Mouse (Mus musculus): ENCODE results near the gene 1700122O11Rik. TPM values are rescaled to one million over a fixed set of nuclear protein-coding genes. Genes with fewer than 3 reads are reported as not detected.

Gene 1700122O11Rik
- total RNA-seq, 4 experiments from 2014 or later, result not detected

DNA sequence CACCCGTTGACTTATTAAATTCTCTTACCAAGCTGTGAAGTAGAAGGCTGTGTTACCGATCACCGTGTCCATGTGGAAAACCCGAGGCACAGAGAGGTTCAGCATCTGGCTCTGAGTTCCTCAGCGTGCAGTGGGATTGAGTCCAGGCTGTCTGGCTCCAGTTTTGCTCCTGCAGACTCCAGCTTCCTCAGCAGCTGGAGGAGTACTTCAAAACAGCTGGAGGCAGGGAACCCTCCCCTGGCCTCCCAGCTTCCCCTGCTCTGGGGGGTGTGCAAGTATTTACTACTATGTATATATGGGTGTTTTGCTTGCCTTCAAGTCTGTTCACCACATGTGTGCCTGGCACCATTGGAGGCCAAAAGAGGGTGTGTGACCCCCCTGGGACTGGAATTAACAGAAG is 9.8 kb downstream of the 1700122O11Rik start:
- peak; percentile 28 for DNase-seq (ENCODE audit: low spot score)

DNA sequence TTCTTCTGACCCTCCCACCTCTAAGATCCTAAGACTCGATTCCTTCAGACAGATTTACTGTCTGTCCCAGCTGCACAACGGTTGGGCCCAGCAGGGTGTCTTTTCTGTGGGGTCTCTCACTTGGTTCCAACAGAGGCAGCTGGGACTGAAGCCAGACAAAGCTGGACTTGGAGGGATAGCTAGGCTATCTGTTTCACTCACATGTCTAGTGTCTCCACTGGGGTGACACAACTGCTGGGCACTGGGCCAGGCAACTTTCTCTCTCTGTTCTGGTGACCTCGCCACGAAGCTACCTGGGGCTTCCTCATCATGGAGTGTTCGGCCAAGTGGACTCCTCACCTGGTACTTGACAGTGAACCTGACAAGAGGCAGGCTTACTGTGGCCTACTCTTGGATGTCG is 10.4 kb downstream of the 1700122O11Rik start:
- no peak for DNase-seq (ENCODE audit: low spot score)

DNA sequence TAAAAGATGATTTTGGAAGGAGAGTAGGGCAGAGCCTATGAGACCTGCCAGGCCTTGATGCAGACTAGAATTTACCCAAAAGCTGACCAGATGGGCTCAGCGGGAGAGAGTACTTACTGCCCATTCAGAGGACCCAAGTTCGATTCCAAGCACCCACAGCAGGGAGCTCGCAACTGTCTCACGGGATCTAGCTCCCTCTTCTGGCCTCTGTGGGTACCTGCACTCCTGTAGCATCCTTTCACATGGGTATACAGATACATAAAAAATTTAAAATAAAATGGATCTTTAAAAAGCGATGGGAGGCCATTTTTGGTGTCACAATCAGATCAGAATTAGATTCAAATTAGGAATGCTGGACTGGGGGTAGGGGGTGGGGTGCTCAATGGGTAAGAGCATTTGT is 11.1 kb downstream of the 1700122O11Rik start:
- no peak for DNase-seq (ENCODE audit: low spot score)

DNA sequence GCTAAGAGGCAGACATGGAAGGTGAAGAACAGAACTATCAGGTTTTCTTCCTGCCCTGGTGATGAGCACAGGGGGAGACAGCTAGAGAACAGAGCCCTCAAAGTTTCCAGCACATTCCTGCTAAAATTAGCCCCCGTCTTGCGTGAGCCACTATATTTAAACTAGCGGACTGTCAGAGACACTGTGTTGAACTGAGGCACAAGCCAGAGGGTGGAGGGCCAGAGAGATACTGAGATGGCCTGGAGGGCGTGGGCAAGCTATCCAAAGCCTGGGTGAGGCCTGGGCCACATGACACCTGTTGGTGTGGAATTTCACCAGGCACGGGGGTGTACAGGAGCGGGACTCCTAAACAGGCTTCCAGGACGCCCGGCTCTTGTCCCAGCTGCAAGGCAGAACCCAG is 14.0 kb downstream of the 1700122O11Rik start:
- DNase-seq (ENCODE audit: low spot score), result peak; percentile 57

DNA sequence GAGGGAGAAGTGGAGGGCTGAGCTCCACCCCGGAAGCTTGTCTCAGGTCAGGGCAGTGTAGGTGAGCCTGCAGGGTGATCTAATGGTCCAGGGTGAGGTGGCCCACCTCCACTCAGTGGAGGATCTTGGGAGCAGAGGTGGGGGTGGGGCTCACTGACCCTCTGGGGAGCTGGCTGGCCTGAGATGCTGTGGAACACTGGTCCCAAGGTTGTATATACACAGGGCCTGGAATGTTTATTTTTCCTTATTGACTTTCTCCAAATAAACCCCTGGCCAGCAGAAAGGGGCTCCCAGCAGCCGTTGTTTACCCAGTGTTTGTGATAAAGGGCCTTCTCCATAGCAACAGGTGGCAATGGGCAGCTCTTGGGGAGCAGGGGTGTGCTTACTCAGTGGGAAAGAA is 18.5 kb downstream of the 1700122O11Rik start:
- no peak for DNase-seq (ENCODE audit: low spot score)

DNA sequence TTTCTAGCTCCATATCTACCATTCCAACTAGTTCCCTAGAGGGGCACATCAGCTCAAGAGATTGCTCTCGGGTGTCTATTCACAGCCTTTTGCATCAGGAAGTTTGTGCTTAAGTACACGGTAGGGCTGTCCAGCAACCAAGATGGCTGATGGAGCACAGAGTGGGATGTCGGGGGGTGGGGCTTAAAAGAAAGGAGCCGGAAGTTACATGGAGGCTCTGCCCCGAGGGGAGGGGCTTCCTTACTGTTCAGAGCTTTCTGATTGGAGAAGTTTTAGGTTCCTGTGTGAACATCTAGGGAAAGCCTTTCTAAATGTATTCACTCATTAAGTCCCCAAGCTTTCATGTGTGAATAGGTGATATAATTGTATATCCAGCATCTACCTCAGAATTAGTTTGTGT is 21.5 kb downstream of the 1700122O11Rik start:
- no peak for DNase-seq (ENCODE audit: low spot score)

DNA sequence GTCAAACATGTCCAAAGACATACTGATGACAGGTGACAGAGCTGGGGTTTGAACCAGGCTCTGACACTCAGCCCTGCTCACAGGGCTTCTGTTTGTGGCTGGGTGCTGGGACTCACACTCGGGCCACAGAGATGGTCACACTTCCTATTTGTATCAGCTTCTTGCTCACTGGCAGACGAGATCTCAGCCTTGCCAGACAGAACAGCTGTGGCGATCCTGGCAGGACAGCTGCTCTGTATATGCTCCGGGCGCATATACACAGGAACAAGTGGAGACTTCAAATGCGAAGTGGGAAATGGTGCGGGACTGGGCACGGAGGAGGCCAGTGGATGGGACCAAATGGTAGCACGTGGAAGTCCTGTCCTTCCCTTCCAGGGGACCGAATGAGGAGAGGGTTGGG is 25.5 kb downstream of the 1700122O11Rik start:
- DNase-seq (ENCODE audit: low spot score), result no peak

DNA sequence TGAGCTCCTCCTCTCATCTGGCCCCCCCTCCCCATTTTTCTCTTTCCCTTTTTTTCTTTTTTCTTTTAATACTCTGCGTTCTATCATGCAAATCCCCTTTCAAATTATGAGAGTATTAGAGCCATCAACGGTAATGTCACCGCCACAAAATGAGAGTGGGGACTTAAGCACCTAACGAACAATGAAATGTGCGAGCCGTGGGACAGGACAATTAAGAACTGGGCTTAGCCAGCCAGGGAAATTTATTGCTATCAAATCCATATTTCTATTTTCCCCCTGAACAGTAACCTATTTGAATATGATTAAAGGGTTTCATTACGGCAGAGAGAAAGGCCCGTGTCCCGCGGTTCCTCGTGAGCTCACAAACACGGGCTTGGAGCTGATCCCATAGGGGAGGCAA is 27.0 kb downstream of the 1700122O11Rik start:
- DNase-seq (ENCODE audit: low spot score), result no peak

DNA sequence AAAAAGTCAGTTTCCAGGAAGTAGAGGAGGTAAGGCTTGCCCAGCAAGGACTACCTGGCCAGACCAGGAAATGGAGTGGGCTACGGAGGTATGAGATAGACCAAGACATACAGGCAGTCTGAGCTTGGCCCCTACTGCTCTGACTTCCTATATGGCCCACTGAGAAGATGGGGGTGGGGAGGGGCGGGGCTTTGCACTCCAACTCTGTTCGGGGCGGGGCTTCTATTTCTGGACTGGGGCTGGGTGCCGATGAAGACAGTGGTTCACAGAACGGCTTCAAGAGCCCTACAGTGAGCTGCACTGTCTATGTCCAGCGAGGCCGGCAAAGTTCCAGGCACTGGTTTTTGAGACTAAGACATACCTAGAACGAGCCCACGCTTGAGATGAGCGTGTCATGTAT is 27.8 kb downstream of the 1700122O11Rik start:
- no peak for DNase-seq (ENCODE audit: low spot score)

DNA sequence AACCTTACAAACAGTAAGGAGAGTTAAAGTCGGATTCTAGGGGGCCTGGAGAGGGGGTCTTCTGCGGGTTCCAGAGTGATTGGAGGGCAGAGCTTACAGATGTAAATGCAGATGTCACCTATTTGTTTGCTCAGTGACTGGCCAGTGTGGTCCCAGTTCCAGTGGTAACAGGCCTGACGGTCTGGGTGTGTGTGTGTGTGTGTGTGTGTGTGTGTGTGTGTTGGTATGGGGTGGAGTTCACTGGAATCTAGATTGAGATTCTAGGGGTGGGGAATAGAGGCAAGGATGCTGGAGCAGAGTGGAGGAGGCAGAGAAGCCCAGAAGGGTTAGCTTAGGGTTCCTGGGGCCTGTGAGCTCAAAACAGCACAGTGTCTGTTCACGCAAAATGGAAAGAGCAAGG is 32.3 kb downstream of the 1700122O11Rik start:
- DNase-seq (ENCODE audit: low spot score), result no peak

DNA sequence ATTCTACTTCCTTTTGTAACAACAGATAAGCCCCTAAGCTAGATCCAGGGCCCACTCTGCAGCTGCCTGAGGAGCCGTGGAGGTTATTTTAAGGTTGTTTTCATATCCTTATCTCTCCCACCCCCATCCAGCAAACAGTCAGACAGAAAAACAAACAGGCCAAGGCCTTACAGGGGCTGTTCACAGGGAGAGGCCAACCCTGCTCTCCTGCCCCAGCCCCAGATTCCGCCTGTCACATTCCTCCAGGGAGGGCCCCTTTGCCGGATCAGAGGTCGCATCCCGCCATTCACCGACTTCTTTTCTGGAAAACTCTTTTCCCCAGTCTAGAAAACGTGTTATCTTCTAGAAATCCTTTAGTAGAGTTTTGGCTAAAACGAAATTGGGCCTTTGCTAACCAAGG is 33.0 kb downstream of the 1700122O11Rik start:
- peak; percentile 12 for DNase-seq (ENCODE audit: low spot score)

DNA sequence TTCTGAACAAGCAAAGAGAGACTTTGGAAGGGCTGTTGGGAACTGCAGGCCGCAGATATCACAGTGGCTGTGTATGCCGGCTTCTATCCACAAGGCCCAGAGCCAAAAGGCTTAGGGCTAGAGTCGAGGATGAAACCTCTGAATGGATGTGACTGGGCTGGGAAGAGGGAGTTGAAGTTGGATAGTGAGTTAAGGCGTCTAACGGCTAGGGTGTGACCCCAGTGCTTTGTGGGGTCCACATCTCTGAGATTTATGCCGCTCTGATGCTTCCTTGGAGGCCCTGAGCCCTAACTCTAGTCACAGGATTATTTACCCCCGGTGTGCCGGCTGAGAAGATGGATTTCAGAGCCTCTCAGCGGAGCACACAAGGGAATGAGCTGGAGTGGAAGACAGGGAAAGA is 33.5 kb downstream of the 1700122O11Rik start:
- no peak for DNase-seq (ENCODE audit: low spot score)

DNA sequence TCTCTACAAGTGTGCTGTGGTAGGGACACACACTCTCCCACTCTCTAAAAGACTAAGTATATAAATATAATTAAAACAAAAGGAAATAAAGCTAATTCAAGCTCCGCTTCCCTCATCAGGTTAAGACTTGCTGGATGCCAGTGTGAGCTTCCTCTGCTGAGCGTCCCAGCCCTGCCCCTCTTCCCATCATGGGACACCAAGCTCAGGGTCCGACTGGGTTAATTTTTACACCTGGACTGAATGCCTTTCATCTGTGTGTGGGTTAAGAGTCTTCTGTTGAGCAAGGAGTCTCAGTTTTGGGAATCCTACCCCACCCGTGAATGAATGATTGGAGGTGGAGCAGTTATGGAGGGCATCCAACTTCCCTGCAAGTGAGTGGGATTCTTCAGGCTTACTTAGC is 35.6 kb downstream of the 1700122O11Rik start:
- no peak for DNase-seq (ENCODE audit: low spot score)

DNA sequence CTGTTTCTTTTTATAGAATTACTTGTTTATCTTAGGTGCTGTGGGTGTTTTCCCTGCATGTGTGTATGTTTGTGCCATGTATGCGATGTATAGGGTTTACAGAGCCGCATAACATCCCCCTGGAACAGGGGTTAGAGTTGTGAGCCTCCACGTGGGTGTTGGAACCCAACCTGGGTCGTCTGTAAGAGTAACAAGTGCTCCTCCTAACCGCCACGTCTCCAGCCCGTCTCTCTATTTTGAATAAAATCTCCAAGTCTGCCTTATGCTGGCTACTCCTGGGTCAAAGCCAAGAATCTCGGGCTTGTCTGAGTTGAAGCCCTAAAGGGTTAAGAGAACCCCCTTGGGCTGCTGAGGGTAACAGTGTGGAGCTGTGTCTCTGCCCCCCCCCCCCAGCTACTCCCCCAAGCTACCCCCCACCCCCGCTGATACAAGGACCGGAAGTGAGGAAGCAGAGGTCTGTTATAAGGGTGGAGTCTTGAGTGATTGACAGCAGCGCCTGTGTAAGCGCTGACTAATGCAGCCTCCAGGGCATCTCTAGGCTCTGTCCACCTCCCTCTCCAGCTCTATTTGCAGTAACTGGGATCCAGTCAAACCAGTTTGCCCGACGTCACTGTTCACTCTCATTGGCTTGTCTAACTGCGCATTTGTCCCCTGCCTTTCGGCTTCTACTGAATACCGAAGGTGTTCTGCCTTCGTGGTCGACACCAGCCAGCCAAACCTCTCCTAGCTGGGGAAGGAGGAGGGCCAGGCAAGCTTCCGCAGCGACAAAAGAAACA is 36.3 kb downstream of the 1700122O11Rik start:
- peak; percentile 50 for DNase-seq (ENCODE audit: low spot score)

DNA sequence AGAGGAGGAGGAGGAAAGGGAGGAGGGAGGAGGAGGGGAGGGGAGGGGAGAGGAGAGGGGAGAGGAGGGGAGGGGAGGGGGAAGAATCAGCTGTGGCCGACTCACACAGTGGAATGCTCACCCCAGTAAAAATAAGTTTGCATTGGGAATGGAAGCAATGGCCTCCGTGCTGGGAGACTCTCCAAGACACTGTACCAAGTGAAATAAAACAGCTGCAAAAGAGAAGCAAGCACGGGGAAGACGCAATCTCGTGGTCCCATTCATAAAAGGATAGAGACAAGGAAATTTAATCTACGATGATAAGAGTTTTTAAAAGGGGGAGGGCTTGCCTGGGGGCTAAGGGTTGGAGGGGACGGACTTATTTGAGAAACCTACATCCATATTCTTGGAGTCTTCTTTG is 36.9 kb downstream of the 1700122O11Rik start:
- peak; percentile 32 for DNase-seq (ENCODE audit: low spot score)

DNA sequence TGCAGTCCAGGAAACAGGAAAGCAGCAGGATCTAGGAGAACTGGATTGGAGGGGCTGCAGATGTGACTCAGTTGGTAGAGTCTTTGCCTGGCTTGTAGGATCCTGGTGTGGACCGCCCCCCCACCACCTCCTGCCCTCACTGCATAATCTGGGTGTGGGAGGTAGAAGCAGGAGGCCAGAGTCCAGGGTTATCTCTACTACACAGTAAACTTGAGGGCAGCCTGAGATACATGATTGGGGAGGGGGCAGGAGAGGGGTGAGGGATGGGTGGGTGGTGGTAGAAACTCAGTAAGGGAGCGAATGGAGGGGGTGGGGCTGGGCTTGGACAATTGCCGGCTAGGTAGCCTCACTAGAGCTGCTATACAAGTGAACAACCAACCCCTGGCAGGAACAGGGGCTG is 38.3 kb downstream of the 1700122O11Rik start:
- no peak for DNase-seq (ENCODE audit: low spot score)

DNA sequence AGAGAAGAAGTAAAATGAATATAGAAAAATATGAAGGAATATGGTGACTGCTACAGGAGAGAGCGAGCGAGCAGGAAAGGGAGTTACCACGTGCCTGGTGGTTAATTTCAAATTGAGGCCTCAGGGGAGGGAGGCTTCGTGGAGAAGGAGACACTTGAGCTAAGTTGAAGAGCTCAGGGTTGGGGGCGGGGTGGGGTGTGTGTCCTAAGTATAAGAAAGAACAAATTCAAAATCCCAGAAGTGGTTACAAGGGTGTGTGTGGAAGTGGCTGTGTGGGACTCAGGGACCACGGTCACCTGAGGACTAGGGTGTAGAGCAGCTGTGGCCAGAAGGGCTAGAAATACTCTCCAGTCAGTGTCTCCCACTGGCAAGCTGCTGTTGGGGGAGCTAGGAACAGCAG is 38.7 kb downstream of the 1700122O11Rik start:
- no peak for DNase-seq (ENCODE audit: low spot score)

DNA sequence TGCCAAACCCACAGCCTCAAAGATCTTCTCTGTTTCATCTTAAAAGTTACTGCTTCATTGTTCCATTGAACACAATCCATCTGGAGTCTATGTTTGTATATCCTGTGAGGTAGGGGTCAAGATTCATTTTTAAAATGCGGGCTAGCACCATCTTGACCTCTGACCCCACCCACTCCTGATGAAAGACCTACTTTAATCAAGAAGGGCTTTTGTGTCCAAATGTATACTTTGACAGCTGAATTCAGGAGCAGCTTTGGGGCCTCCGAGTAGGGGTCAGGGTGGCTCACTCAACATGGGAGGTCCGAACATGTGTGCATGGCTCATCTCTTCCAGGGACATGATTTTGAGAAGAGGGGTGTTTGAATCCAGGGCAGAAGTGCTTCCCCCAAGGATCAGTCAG is 40.3 kb downstream of the 1700122O11Rik start:
- no peak for DNase-seq (ENCODE audit: low spot score)

DNA sequence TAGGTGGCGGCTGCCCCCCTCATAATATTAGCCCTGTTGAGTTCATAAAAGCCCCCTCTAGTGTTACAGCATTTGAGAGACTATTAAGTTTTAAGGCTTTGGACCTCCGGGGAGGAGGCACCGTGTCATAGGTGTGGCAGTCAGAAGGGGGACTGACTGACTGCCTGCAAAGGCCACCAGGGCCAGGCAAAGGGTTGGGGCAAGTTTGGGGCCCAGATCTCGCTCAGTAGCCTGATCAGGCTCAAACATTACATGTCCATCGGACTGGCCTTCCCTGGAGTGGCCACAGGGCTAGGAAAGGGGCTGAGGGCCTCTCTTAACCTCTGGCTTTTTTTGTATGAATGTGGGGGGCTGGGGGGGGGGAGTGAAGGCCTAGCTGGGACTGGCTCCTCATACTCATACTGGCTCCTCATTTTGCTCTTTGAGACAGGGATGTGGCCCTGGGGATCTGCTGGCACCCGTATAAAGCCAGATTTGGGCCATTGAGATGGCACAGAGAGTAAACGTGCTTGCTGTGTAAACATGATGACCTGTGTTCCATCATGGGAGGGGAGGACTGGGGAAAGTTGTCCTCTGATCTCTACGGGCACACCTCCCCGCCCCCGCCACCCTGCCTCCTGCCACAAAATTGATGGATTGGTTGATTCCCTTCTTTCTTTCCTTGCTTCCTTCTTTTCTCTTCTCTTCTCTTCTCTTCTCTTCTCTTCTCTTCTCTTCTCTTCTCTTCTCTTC is 47.5 kb downstream of the 1700122O11Rik start:
- no peak for DNase-seq (ENCODE audit: low spot score)

DNA sequence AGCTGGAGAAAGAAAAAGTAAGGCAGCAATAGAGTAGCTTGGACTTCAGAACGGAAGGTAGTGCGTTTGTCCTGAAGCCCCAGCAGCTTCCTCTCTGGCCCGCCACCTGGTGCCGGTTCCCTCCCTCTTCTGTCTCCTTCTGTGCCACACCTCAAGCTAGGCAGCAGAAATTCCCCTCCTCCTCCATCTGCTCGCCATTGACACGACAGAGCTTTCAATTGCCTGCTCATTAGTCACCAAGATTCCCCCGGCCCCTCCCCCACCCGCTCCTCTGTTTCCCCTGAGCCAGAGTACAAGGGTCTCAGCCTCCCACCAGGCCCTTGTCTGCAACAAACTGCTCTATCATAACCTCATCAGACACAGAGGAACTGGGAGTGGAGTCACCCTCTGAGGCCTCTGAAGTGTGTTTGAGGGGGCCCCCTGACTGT is 48.1 kb downstream of the 1700122O11Rik start:
- no peak for DNase-seq (ENCODE audit: low spot score)

DNA sequence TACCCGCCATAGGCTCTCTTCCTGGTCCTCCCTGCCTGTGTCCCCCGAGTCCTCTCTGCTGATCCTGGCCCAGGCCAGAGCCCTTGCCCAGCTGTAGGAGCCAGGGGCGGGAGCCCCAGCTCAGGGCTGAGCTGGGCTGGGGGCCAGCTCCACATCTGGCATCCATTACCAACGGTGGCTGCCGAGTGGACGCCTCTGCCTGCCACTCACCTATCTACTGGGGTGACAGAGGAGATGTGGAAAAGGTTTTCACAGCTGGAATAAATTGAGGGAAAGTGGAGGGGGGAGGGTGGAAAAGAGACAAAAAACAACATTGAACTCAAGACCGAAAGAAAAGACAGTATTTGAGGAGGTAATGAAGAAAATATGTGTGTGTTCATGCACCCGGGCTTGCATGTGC is 49.3 kb downstream of the 1700122O11Rik start:
- DNase-seq (ENCODE audit: low spot score), result no peak

DNA sequence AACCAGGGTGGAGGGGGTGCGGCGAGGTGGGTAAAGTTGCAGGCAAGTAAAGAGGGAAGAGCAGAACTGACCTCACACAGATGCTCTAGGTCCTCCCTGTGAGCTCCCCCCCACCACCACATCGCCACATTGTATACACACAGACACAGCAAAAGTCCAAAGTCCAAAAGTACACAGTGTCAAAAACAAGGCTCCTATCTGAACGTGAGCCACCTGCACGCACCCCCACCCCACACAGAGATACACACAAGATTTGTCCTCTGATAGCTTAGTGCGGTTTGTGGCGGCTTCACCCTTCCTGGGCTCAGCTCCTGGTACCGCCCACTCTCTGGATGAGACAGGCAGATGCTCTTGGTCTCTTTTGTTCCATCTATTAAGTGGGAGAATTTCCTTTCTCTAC is 50.0 kb downstream of the 1700122O11Rik start:
- DNase-seq (ENCODE audit: low spot score), result no peak
